Mouse (Mus musculus) hindbrain, postnatal 0 days (tissue): Measurements from ENCODE around the gene Lztr1. TPM values are rescaled to one million over a fixed set of nuclear protein-coding genes. Genes with fewer than 3 reads are reported as not detected.
A peak's percentile ranks its signal among the peaks of the same experiment; 100 is the strongest.

Experiments
- ATAC-seq: fragments of 200-750 bp; cut with Nextera tagmentation; 2 replicates; pipeline ENCODE4 v1.8.0; 2017; ENCODE audit warnings: mild to moderate bottlenecking, moderate TSS enrichment, moderate library complexity
- DNase-seq: peaks from one replicate; pipeline ENCODE4 v3.0.0-alpha.2; 2015; ENCODE audit warnings: low spot score
- H3K27ac ChIP-seq: fragments of 300-500 bp; sonication (generic); 2 replicates; pipeline ENCODE4 v1.5.1; 2014; ENCODE audit warnings: mild to moderate bottlenecking
- H3K27me3 ChIP-seq: fragments of 300-500 bp; sonication (generic); 2 replicates; pipeline ENCODE4 v1.6.1; 2014; ENCODE audit warnings: low read length, mixed read lengths; ENCODE audit not compliant: insufficient read depth
- H3K36me3 ChIP-seq: fragments of 300-500 bp; sonication (generic); 2 replicates; pipeline ENCODE4 v1.6.1; 2014; ENCODE audit warnings: low read length, mixed read lengths; ENCODE audit not compliant: insufficient read depth
- H3K4me1 ChIP-seq: fragments of 300-500 bp; sonication (generic); 2 replicates; pipeline ENCODE4 v1.6.1; 2014; ENCODE audit warnings: antibody characterized with exemption, low read length, mixed read lengths; ENCODE audit not compliant: insufficient read depth
- H3K4me2 ChIP-seq: fragments of 300-500 bp; sonication (generic); 2 replicates; pipeline ENCODE4 v1.6.1; 2014; ENCODE audit warnings: low read depth, mild to moderate bottlenecking, low read length, moderate library complexity, mixed read lengths
- H3K4me3 ChIP-seq: fragments of 300-500 bp; sonication (generic); 2 replicates; pipeline ENCODE4 v1.5.1; 2014; ENCODE audit warnings: low read length
- H3K9ac ChIP-seq: fragments of 300-500 bp; sonication (generic); replicated peaks from 2 replicates; pipeline ENCODE4 v1.6.1; 2014; ENCODE audit warnings: mild to moderate bottlenecking, low read length, moderate library complexity, mixed read lengths
- H3K9me3 ChIP-seq: fragments of 300-500 bp; sonication (generic); 2 replicates; pipeline ENCODE4 v1.6.1; 2016; ENCODE audit warnings: low read length, mixed read lengths
- CTCF ChIP-seq: IDR thresholded peaks from 2 replicates; pipeline ENCODE4 v1.5.1; 2016; ENCODE audit warnings: antibody characterized with exemption, control low read depth, low read depth
- WGBS: fragments of 180-500 bp; shearing (Covaris S2); extraction: QIAGEN DNeasy Blood & Tissue Kit; methylation state at CpG from one replicate; pipeline ENCODE4 v1.1.7; 2014; 5-methylcytosine and 5-hydroxymethylcytosine counted together
- polyA plus RNA-seq: library from polyadenylated mRNA; unstranded; fragments of >200 nt; fragmentation: Nextera tagmentation; extraction: Ambion mirVana; gene quantifications from 2 replicates; pipeline ENCODE4 v1.2.1, GENCODE M21; 2015
- total RNA-seq: library from RNA; depleted of rRNA; stranded (reverse); fragments of >200 nt; gene quantifications from 2 replicates; pipeline ENCODE4 v1.2.3, GENCODE M21; 2014; rRNA removed

Gene Lztr1
- total RNA-seq = 191 and 279 TPM in 2 replicates
- polyA plus RNA-seq = 82.2 and 89.8 TPM in 2 replicates

GRCm38 (mm10) chr16:17508546-17509239, at the start of gene Lztr1:
Gene Lztr1 (plus strand): TSS chr16:17508688.
- Histone ChIP-seq H3K9me3 (no peaks in the 10 kb centered on the region), H3K4me1 (peaks cover 13% of the 10 kb centered on the region), H3K27me3 (no peaks in the 10 kb centered on the region), H3K9ac (peak within 1 kb of the TSS; percentile 85), H3K27ac (peak within 1 kb of the TSS; percentile 93), H3K4me2 (peak within 1 kb of the TSS; percentile 84), H3K36me3 (peaks cover 15% of the 10 kb centered on the region), H3K4me3 (peak within 1 kb of the TSS; percentile 83)
- ATAC-seq (peak; percentile 96), DNase-seq (peak; percentile 95)
- WGBS = under 1% methylated on average over 50 of the region's 50 CpGs
- TF ChIP-seq CTCF = peak; percentile 35; the same call in 1 of the 2 replicates

GRCm38 (mm10) chr16:17460254-17460653, 48.2 kb upstream of the Lztr1 start:
- Histone ChIP-seq H3K36me3 (peaks cover 8% of the 10 kb centered on the region; the same call in 1 of the 2 replicates), H3K27ac (no peak overlapping the region), H3K9me3 (no peaks in the 10 kb centered on the region), H3K4me2 (no peak overlapping the region), H3K9ac (no peak overlapping the region), H3K4me3 (no peak overlapping the region), H3K27me3 (no peaks in the 10 kb centered on the region), H3K4me1 (peaks cover 5% of the 10 kb centered on the region)
- TF ChIP-seq CTCF = peak; percentile 53
- ATAC-seq (no peak), DNase-seq (peak; percentile 35)
- WGBS = 96% methylated on average over 4 of the region's 4 CpGs

- H3K4me1 ChIP-seq = no peaks in the 10 kb centered on the region
- 75% methylated on average over 1 of the region's 1 CpGs for WGBS
- H3K27me3 ChIP-seq = no peaks in the 10 kb centered on the region
- H3K27ac ChIP-seq = no peak overlapping the region
- no peaks in the 10 kb centered on the region for H3K9me3 ChIP-seq
- no peak overlapping the region for H3K4me2 ChIP-seq
- H3K4me3 ChIP-seq = no peak overlapping the region
- no peak for TF ChIP-seq CTCF
- peaks cover 5% of the 10 kb centered on the region; the same call in 1 of the 2 replicates for H3K36me3 ChIP-seq
- no peak for ATAC-seq
- H3K9ac ChIP-seq = no peak overlapping the region
- DNase-seq = no peak
Measured at GRCm38 (mm10) chr16:17461596-17461995, 46.9 kb upstream of the Lztr1 start.

- TF ChIP-seq CTCF = no peak
- ATAC-seq (no peak), DNase-seq (no peak)
- H3K4me2 ChIP-seq = no peak overlapping the region
- H3K9me3 ChIP-seq = no peaks in the 10 kb centered on the region
- no peak overlapping the region for H3K4me3 ChIP-seq
- 88% methylated on average over 2 of the region's 2 CpGs for WGBS
- no peaks in the 10 kb centered on the region for H3K27me3 ChIP-seq
- H3K36me3 ChIP-seq = no peaks in the 10 kb centered on the region
- H3K4me1 ChIP-seq = no peaks in the 10 kb centered on the region
- H3K9ac ChIP-seq = no peak overlapping the region
- H3K27ac ChIP-seq = no peak overlapping the region
Measured at GRCm38 (mm10) chr16:17463184-17463583, 45.3 kb upstream of the Lztr1 start.

GRCm38 (mm10) chr16:17466875-17467663, 41.4 kb upstream of the Lztr1 start:
- no peaks in the 10 kb centered on the region for H3K27me3 ChIP-seq
- H3K36me3 ChIP-seq = no peaks in the 10 kb centered on the region; the same call in 1 of the 2 replicates
- DNase-seq (no peak), ATAC-seq (no peak)
- no peak overlapping the region for H3K4me2 ChIP-seq
- H3K4me1 ChIP-seq = no peaks in the 10 kb centered on the region
- H3K9me3 ChIP-seq = no peaks in the 10 kb centered on the region
- H3K9ac ChIP-seq = no peak overlapping the region
- 94% methylated on average over 4 of the region's 4 CpGs for WGBS
- no peak overlapping the region for H3K4me3 ChIP-seq
- no peak overlapping the region for H3K27ac ChIP-seq
- no peak for TF ChIP-seq CTCF

- Histone ChIP-seq H3K4me2 (no peak overlapping the region), H3K27ac (no peak overlapping the region), H3K9ac (no peak overlapping the region), H3K36me3 (peaks cover 6% of the 10 kb centered on the region; the same call in 1 of the 2 replicates), H3K27me3 (no peaks in the 10 kb centered on the region), H3K9me3 (no peaks in the 10 kb centered on the region), H3K4me3 (no peak overlapping the region), H3K4me1 (no peaks in the 10 kb centered on the region)
- 87% methylated on average over 6 of the region's 6 CpGs for WGBS
- ATAC-seq (no peak), DNase-seq (no peak)
- TF ChIP-seq CTCF = no peak
Measured at GRCm38 (mm10) chr16:17472498-17472897, 36.0 kb upstream of the Lztr1 start.
